Mouse (Mus musculus) liver, embryonic 14.5 days (tissue): ENCODE measurements around the gene Vmn1r170. TPM values are rescaled to one million over a fixed set of nuclear protein-coding genes. Genes with fewer than 3 reads are reported as not detected.
"Not testable (repeated sequence)": the region's sequence is repeated elsewhere in the genome, so short reads cannot be mapped to it uniquely, and the experiment has no call there.

ENCODE experiments used
- ATAC-seq: fragments of 200-750 bp; cut with Nextera tagmentation; 2 replicates; pipeline ENCODE4 v1.8.0; 2017; ENCODE audit warnings: moderate number of reproducible peaks, mild to moderate bottlenecking, moderate library complexity; ENCODE audit not compliant: insufficient read depth
- DNase-seq, 3 experiments: peaks; one replicate each; pipeline ENCODE4 v3.0.0-alpha.2; 2012 to 2013; ENCODE audit warnings: low read depth in 3 of 3, low spot score in 3 of 3
- H3K27ac ChIP-seq: fragments of 300-500 bp; sonication (generic); 2 replicates; pipeline ENCODE4 v1.5.1; 2014; ENCODE audit warnings: moderate library complexity, mild to moderate bottlenecking, control low read depth, inconsistent platforms
- H3K27me3 ChIP-seq: fragments of 300-500 bp; sonication (generic); 2 replicates; pipeline ENCODE4 v1.6.1; 2014; ENCODE audit warnings: mild to moderate bottlenecking, low read length, moderate library complexity; ENCODE audit not compliant: control insufficient read depth, insufficient read depth
- H3K36me3 ChIP-seq: fragments of 300-500 bp; sonication (generic); replicated peaks from 2 replicates; pipeline ENCODE4 v1.6.1; 2014; ENCODE audit warnings: low read depth; ENCODE audit not compliant: control insufficient read depth, insufficient read depth
- H3K4me1 ChIP-seq, 2 experiments: fragments of 200-500 bp in 1 of 2; fragments of 300-500 bp in 1 of 2; sonication (generic) in 1 of 2; replicated peaks; 2 replicates each; pipeline ENCODE4 v1.6.1; 2012 to 2014; ENCODE audit warnings: antibody characterized with exemption in 1 of 2, inconsistent platforms in 1 of 2, low read length in 1 of 2; ENCODE audit not compliant: control insufficient read depth in 2 of 2, insufficient read depth in 2 of 2
- H3K4me2 ChIP-seq: fragments of 300-500 bp; sonication (generic); 2 replicates; pipeline ENCODE4 v1.6.1; 2014; ENCODE audit warnings: low read depth, mild to moderate bottlenecking, control low read depth, moderate library complexity
- H3K4me3 ChIP-seq, 2 experiments: fragments of 200-500 bp in 1 of 2; fragments of 300-500 bp in 1 of 2; sonication (generic) in 1 of 2; 2 replicates each; pipeline ENCODE4 v1.5.1; 2012 to 2014; ENCODE audit warnings: low read depth in 2 of 2, low read length in 2 of 2, mild to moderate bottlenecking in 2 of 2, control low read depth in 1 of 2, inconsistent platforms in 1 of 2, moderate library complexity in 1 of 2; ENCODE audit not compliant: insufficient read depth in 1 of 2
- H3K9ac ChIP-seq: fragments of 300-500 bp; sonication (generic); replicated peaks from 2 replicates; pipeline ENCODE4 v1.6.1; 2014; ENCODE audit warnings: mild to moderate bottlenecking, control low read depth, moderate library complexity
- H3K9me3 ChIP-seq: fragments of 300-500 bp; sonication (generic); 2 replicates; pipeline ENCODE4 v1.6.1; 2016; ENCODE audit warnings: low read length, mixed read lengths; ENCODE audit not compliant: control insufficient read depth
- CTCF ChIP-seq: IDR thresholded peaks from 2 replicates; pipeline ENCODE4 v1.5.1; 2016; ENCODE audit warnings: antibody characterized with exemption, low read depth, control low read depth
- EP300 ChIP-seq: IDR thresholded peaks from 2 replicates; pipeline ENCODE4 v1.6.1; 2016; ENCODE audit warnings: antibody characterized with exemption, low read depth
- WGBS: fragments of 180-500 bp; shearing (Covaris S2); extraction: QIAGEN DNeasy Blood & Tissue Kit; methylation state at CpG from one replicate; pipeline ENCODE4 v1.1.7; 2014; ENCODE audit not compliant: insufficient replicate concordance; 5-methylcytosine and 5-hydroxymethylcytosine counted together
- polyA plus RNA-seq, 2 experiments: library from polyadenylated mRNA; depleted of rRNA in 1 of 2; stranded (reverse) in 1 of 2; unstranded in 1 of 2; fragments of >200 nt; fragmentation: Nextera tagmentation in 1 of 2; extraction: Ambion mirVana in 1 of 2; gene quantifications; 2 replicates each; pipeline versions ENCODE4 v1.2.1 to v1.2.3; 2012 to 2014

Gene Vmn1r170
- polyA plus RNA-seq (2012; rRNA removed) (not detected in 2 replicates), polyA plus RNA-seq (2014; fragmentation: Nextera tagmentation; extraction: Ambion mirVana) (not detected in 2 replicates)

DNA sequence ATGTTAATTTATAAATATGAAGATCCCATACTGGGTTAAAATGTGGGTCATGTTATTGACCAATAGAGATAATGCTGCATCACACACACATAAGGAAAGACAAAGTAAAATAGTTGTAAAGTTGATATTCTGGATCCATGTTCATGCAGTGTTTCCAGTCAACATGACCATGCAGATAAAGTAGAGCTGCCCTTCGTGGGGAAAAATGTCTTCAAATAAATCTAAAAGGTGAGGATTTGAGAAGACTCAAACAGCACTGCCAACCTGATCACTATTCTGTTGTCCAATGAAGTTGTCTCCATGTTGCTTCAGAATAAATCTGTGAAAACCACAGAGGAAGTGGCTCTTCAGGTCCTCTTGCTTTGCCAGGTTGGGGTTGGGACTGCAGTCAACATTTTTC lies at the start of gene Vmn1r170:
Gene Vmn1r170, plus strand, starts transcription at position 301 of the 400 bp plus-strand sequence.
- DNase-seq, H3K9me3 ChIP-seq, ATAC-seq, H3K4me1 ChIP-seq, H3K27me3 ChIP-seq, H3K36me3 ChIP-seq, H3K4me2 ChIP-seq, H3K9ac ChIP-seq, H3K27ac ChIP-seq, H3K4me3 ChIP-seq: not testable (repeated sequence)
- 11% methylated on average over 1 of the region's 1 CpGs for WGBS

DNA sequence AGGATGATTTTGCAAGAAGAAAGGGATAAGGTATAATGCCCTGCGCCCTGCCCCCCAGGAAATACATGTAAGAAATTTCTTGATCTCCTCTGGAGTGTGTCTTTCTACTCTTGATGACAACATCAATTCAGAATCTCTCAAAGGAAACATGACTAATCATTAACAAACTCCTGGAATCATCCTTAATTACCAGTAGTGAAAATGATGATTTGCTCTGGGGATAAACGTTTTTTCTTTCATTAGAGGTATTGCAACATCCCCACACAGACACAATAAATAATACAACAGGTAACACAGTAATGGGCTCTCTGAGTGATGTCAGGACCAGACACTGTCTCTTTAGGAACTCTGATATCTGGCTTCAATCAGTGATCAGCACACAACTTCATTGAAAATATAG lies 30.7 kb upstream of the Vmn1r170 start, which contains the start of gene Vmn1r169:
Gene Vmn1r169, plus strand, starts transcription at position 301 of the 400 bp plus-strand sequence.
- not testable (repeated sequence) for H3K9ac ChIP-seq, ATAC-seq

DNA sequence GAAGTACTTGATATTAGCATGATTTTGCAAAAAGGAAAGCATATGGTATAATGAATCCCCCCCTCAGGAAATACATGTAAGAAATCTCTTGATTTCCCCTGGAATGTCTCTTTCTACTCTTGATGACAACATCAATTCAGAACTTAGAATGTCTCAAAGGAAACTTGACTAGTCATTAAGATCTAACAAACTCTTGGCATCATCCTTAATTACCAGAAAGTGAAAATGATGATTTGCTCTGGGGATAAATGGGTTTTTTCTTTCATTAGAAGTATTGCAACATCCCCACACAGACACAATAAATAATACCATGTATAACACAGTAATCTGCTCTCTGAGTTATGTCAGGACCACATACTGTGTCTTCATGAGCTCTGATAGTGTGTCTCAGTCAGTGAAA lies 24.4 kb downstream of the Vmn1r170 start, which contains the start of gene Vmn1r171:
Gene Vmn1r171, plus strand, starts transcription at position 301 of the 400 bp plus-strand sequence.
- DNase-seq = no peak
- TF ChIP-seq EP300 (no peak), CTCF (no peak)
- Histone ChIP-seq H3K9me3 (no peaks in the 10 kb centered on the region), H3K9ac (no peak within 1 kb of the TSS), H3K4me2 (no peak within 1 kb of the TSS), H3K4me1 (no peaks in the 10 kb centered on the region), H3K4me3 (no peak within 1 kb of the TSS), H3K27me3 (no peaks in the 10 kb centered on the region), H3K36me3 (no peaks in the 10 kb centered on the region), H3K27ac (no peak within 1 kb of the TSS)
- no peak for ATAC-seq

More for the DNA sequence above, 30.7 kb upstream of the Vmn1r170 start, which contains the start of gene Vmn1r169:
- not testable (repeated sequence) for H3K4me3 ChIP-seq, H3K4me2 ChIP-seq, H3K9me3 ChIP-seq, H3K27ac ChIP-seq, H3K36me3 ChIP-seq, H3K4me1 ChIP-seq, H3K27me3 ChIP-seq, DNase-seq
- 41% methylated on average over 1 of the region's 2 CpGs for WGBS

Other genes starting within 250 kb of the Vmn1r170 start
- gene Nlrp5, start 220.3 kb upstream of the Vmn1r170 start, polyA plus RNA-seq (2012; rRNA removed) = not detected in 2 replicates
- gene Nlrp5, start 220.3 kb upstream of the Vmn1r170 start, polyA plus RNA-seq (2014; fragmentation: Nextera tagmentation; extraction: Ambion mirVana) = not detected in 2 replicates
- not detected in 2 replicates for gene Vmn1r167, start 99.0 kb upstream of the Vmn1r170 start, polyA plus RNA-seq (2012; rRNA removed)
- gene Vmn1r167, start 99.0 kb upstream of the Vmn1r170 start, polyA plus RNA-seq (2014; fragmentation: Nextera tagmentation; extraction: Ambion mirVana) = not detected in 2 replicates
- not detected in 2 replicates for gene Vmn1r168, start 66.4 kb upstream of the Vmn1r170 start, polyA plus RNA-seq (2012; rRNA removed)
- not detected in 2 replicates for gene Vmn1r168, start 66.4 kb upstream of the Vmn1r170 start, polyA plus RNA-seq (2014; fragmentation: Nextera tagmentation; extraction: Ambion mirVana)
- gene Vmn1r169, start 30.6 kb upstream of the Vmn1r170 start, polyA plus RNA-seq (2012; rRNA removed) = not detected in 2 replicates
- not detected in 2 replicates for gene Vmn1r169, start 30.6 kb upstream of the Vmn1r170 start, polyA plus RNA-seq (2014; fragmentation: Nextera tagmentation; extraction: Ambion mirVana)
- not detected in 2 replicates for gene Vmn1r171, start 24.5 kb downstream of the Vmn1r170 start, polyA plus RNA-seq (2012; rRNA removed)
- gene Vmn1r171, start 24.5 kb downstream of the Vmn1r170 start, polyA plus RNA-seq (2014; fragmentation: Nextera tagmentation; extraction: Ambion mirVana) = not detected in 2 replicates
- gene Vmn1r172, start 52.1 kb downstream of the Vmn1r170 start, polyA plus RNA-seq (2012; rRNA removed) = not detected in 2 replicates
- not detected in 2 replicates for gene Vmn1r172, start 52.1 kb downstream of the Vmn1r170 start, polyA plus RNA-seq (2014; fragmentation: Nextera tagmentation; extraction: Ambion mirVana)
- not detected in 2 replicates for gene Vmn1r173, start 94.5 kb downstream of the Vmn1r170 start, polyA plus RNA-seq (2012; rRNA removed)
- gene Vmn1r173, start 94.5 kb downstream of the Vmn1r170 start, polyA plus RNA-seq (2014; fragmentation: Nextera tagmentation; extraction: Ambion mirVana) = not detected in 2 replicates
- not detected in 2 replicates for gene Vmn1r174, start 146.1 kb downstream of the Vmn1r170 start, polyA plus RNA-seq (2012; rRNA removed)
- gene Vmn1r174, start 146.1 kb downstream of the Vmn1r170 start, polyA plus RNA-seq (2014; fragmentation: Nextera tagmentation; extraction: Ambion mirVana) = not detected in 2 replicates
- gene Vmn1r175, start 204.5 kb downstream of the Vmn1r170 start, polyA plus RNA-seq (2012; rRNA removed) = not detected in 2 replicates
- gene Vmn1r175, start 204.5 kb downstream of the Vmn1r170 start, polyA plus RNA-seq (2014; fragmentation: Nextera tagmentation; extraction: Ambion mirVana) = not detected in 2 replicates
- not detected in 2 replicates for gene Vmn1r176, start 231.2 kb downstream of the Vmn1r170 start, polyA plus RNA-seq (2012; rRNA removed)
- not detected in 2 replicates for gene Vmn1r176, start 231.2 kb downstream of the Vmn1r170 start, polyA plus RNA-seq (2014; fragmentation: Nextera tagmentation; extraction: Ambion mirVana)